Mouse (Mus musculus) left cerebral cortex, adult 2 months (tissue): ENCODE measurements around the gene Zc2hc1b. TPM values are rescaled to one million over a fixed set of nuclear protein-coding genes. Genes with fewer than 3 reads are reported as not detected.

Experiments used
- DNase-seq, 2 experiments: peaks; one replicate each; pipeline ENCODE4 v3.0.0; 2021 to 2022; ENCODE audit warnings: low spot score in 2 of 2, mixed read lengths in 1 of 2; ENCODE audit errors: extremely low spot score in 1 of 2
- H3K27ac ChIP-seq: fragments of 200-600 bp; 2 replicates; pipeline ENCODE4 v1.8.1; 2022
- H3K4me3 ChIP-seq: fragments of 200-600 bp; 2 replicates; pipeline ENCODE4 v1.8.1; 2022
- CTCF ChIP-seq: fragments of 200-600 bp; IDR thresholded peaks from 2 replicates; pipeline ENCODE4 v1.8.1; 2022; ENCODE audit warnings: antibody characterized with exemption, mild to moderate bottlenecking, moderate library complexity
- intact Hi-C: fragments of 180-260 bp; cut with DNase I; formaldehyde crosslinking; loops from one replicate; pipeline ENCODE4 v1.15.1; 2025
- total RNA-seq, 2 experiments: library from RNA; stranded (reverse); gene quantifications; 2 replicates each; pipeline ENCODE4 v1.2.3; 2021

The Zc2hc1b gene
- total RNA-seq, 2 experiments from 2014 or later = not detected

GRCm38 (mm10) chr10:13108021-13108548, 69.7 kb downstream of the Zc2hc1b start:
- no peak for TF ChIP-seq CTCF
- no peak for DNase-seq
- H3K27ac ChIP-seq = no peak overlapping the region
- intact Hi-C loops = no loop called here
- H3K4me3 ChIP-seq = no peak overlapping the region

- no peak for TF ChIP-seq CTCF
- no peak overlapping the region for H3K27ac ChIP-seq
- H3K4me3 ChIP-seq = no peak overlapping the region
- no peak for DNase-seq
- intact Hi-C loops = no loop called here
Measured at GRCm38 (mm10) chr10:13106909-13107624, 70.8 kb downstream of the Zc2hc1b start.

GRCm38 (mm10) chr10:13103838-13104237, 74.0 kb downstream of the Zc2hc1b start:
- no peak for TF ChIP-seq CTCF
- Histone ChIP-seq H3K4me3 (no peak overlapping the region), H3K27ac (no peak overlapping the region)
- intact Hi-C loops = no loop called here
- DNase-seq = no peak

GRCm38 (mm10) chr10:13102360-13102759, 75.5 kb downstream of the Zc2hc1b start:
- intact Hi-C loops = no loop called here
- H3K4me3 ChIP-seq = no peak overlapping the region
- TF ChIP-seq CTCF = no peak
- H3K27ac ChIP-seq = no peak overlapping the region
- no peak for DNase-seq

GRCm38 (mm10) chr10:13100061-13100648, 77.7 kb downstream of the Zc2hc1b start:
- DNase-seq = no peak
- no peak overlapping the region for H3K4me3 ChIP-seq
- intact Hi-C loops = no loop called here
- no peak for TF ChIP-seq CTCF
- H3K27ac ChIP-seq = no peak overlapping the region

Other genes with a start within 250 kb of the Zc2hc1b start
- under 1 TPM; 0.07 to 0.23 TPM for gene Stx11, start 213.7 kb downstream of the Zc2hc1b start, total RNA-seq
- gene Sf3b5, start 172.7 kb downstream of the Zc2hc1b start, total RNA-seq = 1 to 10 TPM; 7.8 to 7.9 TPM
- 10 to 100 TPM; 17.5 to 23.7 TPM for gene Plagl1, start 117.5 kb downstream of the Zc2hc1b start, total RNA-seq
- 10 to 100 TPM; 18.6 to 23.6 TPM for gene Ltv1, start 15.1 kb upstream of the Zc2hc1b start, total RNA-seq